Mouse (Mus musculus): ENCODE measurements around the gene Olig3. TPM values are rescaled to one million over a fixed set of nuclear protein-coding genes. Genes with fewer than 3 reads are reported as not detected.

Olig3 gene
- total and polyA plus RNA-seq, 3 experiments = not detected

DNA sequence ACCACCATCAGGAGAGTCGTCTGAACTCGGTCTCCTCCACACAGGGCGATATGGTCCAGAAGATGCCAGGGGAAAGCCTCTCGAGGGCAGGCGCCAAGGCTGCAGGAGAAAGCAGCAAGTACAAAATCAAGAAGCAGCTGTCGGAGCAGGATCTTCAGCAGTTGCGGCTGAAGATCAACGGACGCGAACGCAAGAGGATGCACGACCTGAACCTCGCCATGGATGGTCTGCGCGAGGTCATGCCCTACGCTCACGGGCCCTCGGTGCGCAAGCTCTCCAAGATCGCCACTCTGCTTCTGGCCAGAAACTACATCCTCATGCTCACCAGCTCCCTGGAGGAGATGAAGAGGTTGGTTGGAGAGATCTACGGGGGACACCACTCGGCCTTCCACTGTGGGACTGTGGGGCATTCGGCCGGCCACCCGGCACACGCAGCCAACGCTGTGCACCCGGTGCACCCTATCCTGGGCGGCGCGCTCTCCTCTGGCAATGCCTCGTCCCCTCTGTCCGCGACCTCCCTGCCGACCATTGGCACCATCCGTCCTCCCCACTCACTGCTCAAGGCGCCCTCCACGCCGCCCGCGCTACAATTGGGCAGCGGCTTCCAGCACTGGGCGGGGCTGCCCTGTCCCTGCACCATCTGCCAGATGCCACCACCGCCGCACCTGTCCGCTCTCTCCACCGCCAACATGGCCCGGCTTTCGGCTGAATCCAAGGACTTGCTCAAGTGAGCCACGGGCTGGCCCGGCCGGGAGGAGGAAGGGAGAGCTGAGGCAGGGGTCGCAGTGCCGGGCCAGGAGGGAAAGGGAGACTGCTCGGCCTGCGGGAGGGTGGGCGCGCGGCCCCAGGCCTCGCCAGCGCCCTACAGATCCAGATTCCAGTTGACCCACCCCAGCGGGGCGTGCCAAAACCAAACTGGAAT, 648 bp downstream of the Olig3 start:
- TF ChIP-seq RCOR1 (IDR thresholded peaks at IDR 0.05; ENCODE audit: low read depth, low read length) (no peak), ZMIZ1 (IDR thresholded peaks at IDR 0.05; ENCODE audit: low read depth, low read length) (no peak), CHD1 (IDR thresholded peaks at IDR 0.05; ENCODE audit: low read depth, low read length) (no peak), MAX (IDR thresholded peaks at IDR 0.05; ENCODE audit: low read length) (no peak), HCFC1 (IDR thresholded peaks at IDR 0.05; ENCODE audit: low read depth, low read length) (no peak), ZNF384 (IDR thresholded peaks at IDR 0.05; ENCODE audit: low read depth, low read length) (no peak), SIN3A (IDR thresholded peaks at IDR 0.05; ENCODE audit: low read length) (no peak), MYB (IDR thresholded peaks at IDR 0.05; ENCODE audit: low read depth, low read length) (no peak), MYC (IDR thresholded peaks at IDR 0.05; ENCODE audit: low read depth, low read length) (no peak), ELF1 (IDR thresholded peaks at IDR 0.05; ENCODE audit: low read depth, low read length) (no peak), ZC3H11A (IDR thresholded peaks at IDR 0.05; ENCODE audit: low read depth, low read length) (no peak), MEF2A (IDR thresholded peaks at IDR 0.05; ENCODE audit: extremely low read depth, insufficient replicate concordance, low read depth, low read length, poor library complexity, severe bottlenecking) (no peak), CTCF (IDR thresholded peaks at IDR 0.05 in 2 of 3, conservative IDR thresholded peaks at IDR 0.05 in 1 of 3; ENCODE audit: control insufficient read depth in 1 of 3, insufficient read depth in 1 of 3, low read depth in 2 of 3, low read length in 3 of 3, poor library complexity in 1 of 3, severe bottlenecking in 1 of 3) (no peak), POLR2A (IDR thresholded peaks at IDR 0.05; ENCODE audit: control insufficient read depth in 1 of 2, insufficient read depth in 1 of 2, low read depth in 1 of 2, low read length in 2 of 2, poor library complexity in 1 of 2) (no peak), TBP (IDR thresholded peaks at IDR 0.05; ENCODE audit: low read depth, low read length) (no peak), MXI1 (IDR thresholded peaks at IDR 0.05; ENCODE audit: low read depth, low read length) (no peak), POLR2AphosphoS2 (IDR thresholded peaks at IDR 0.05; ENCODE audit: low read length) (no peak)
- H3K4me1 ChIP-seq (ENCODE audit: control insufficient read depth in 1 of 2, insufficient read depth in 2 of 2, low read length in 2 of 2) = no peaks in the 10 kb centered on the region
- H3K9me3 ChIP-seq (replicated peaks; ENCODE audit: insufficient read depth, low read length) = no peaks in the 10 kb centered on the region
- no peaks in the 10 kb centered on the region for H3K79me2 ChIP-seq (ENCODE audit: control insufficient read depth, insufficient read depth, low read length, poor library complexity)
- no peak overlapping the region for H3K4me3 ChIP-seq (ENCODE audit: control insufficient read depth in 1 of 2, insufficient read depth in 1 of 2, low read depth in 2 of 2, low read length in 2 of 2)
- DNase-seq (ENCODE audit: low read depth, low spot score) = no peak
- H3K9ac ChIP-seq (ENCODE audit: control insufficient read depth, low read depth, low read length, poor library complexity, severe bottlenecking) = no peak overlapping the region
- H3K36me3 ChIP-seq (ENCODE audit: control insufficient read depth in 1 of 2, insufficient read depth in 2 of 2, low read length in 2 of 2) = no peaks in the 10 kb centered on the region
- H3K27me3 ChIP-seq (ENCODE audit: control insufficient read depth in 1 of 2, insufficient read depth in 2 of 2, low read length in 2 of 2) = no peaks in the 10 kb centered on the region; a peak in 1 of 4 replicates
- no peak overlapping the region for H3K27ac ChIP-seq (ENCODE audit: control insufficient read depth, low read depth, low read length)

DNA sequence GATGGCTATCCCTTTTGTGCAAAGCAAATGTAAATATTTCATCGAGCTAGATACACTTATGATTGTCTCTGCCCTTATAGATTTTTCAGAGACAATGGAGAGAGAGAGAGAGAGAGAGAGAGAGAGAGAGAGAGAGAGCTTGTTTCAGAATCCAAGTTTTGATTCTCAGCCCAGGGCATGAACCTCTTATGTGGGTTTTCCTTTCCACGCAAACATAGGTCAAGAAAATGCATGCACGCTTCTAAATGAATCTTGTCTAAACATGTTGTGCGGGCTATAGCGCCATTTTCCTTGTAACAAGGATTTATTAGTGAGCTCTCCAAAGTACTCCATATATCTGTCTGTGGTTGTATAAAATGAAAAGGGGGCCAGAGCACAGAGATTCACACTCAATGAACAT, 1.5 kb downstream of the Olig3 start:
- H3K4me3 ChIP-seq (ENCODE audit: control insufficient read depth in 1 of 2, insufficient read depth in 1 of 2, low read depth in 2 of 2, low read length in 2 of 2) = no peak overlapping the region
- no peak for TF ChIP-seq NRF1 (IDR thresholded peaks at IDR 0.05; ENCODE audit: insufficient read depth, low read depth, low read length, poor library complexity, severe bottlenecking)
- TF ChIP-seq GABPA (IDR thresholded peaks at IDR 0.05; ENCODE audit: low read depth, low read length) = no peak
- TF ChIP-seq USF1 (IDR thresholded peaks at IDR 0.05; ENCODE audit: low read depth, low read length) = no peak
- no peak for TF ChIP-seq ZC3H11A (IDR thresholded peaks at IDR 0.05; ENCODE audit: low read depth, low read length)
- TF ChIP-seq GATA1 (IDR thresholded peaks at IDR 0.05; ENCODE audit: low read depth, low read length) = no peak
- TF ChIP-seq RCOR1 (IDR thresholded peaks at IDR 0.05; ENCODE audit: low read depth, low read length) = no peak
- no peak for TF ChIP-seq E2F4 (IDR thresholded peaks at IDR 0.05; ENCODE audit: borderline replicate concordance, low read depth, low read length)
- no peak for TF ChIP-seq ETS1 (IDR thresholded peaks at IDR 0.05; ENCODE audit: low read depth, low read length)
- no peak for TF ChIP-seq MAFK (IDR thresholded peaks at IDR 0.05; ENCODE audit: borderline replicate concordance, low read depth, low read length)
- no peak for TF ChIP-seq MYB (IDR thresholded peaks at IDR 0.05; ENCODE audit: low read depth, low read length)
- no peak for TF ChIP-seq KAT2A (conservative IDR thresholded peaks at IDR 0.05; ENCODE audit: low read depth, low read length)
- TF ChIP-seq NELFE (IDR thresholded peaks at IDR 0.05; ENCODE audit: low read depth, low read length) = no peak
- no peak for TF ChIP-seq SIN3A (IDR thresholded peaks at IDR 0.05; ENCODE audit: low read length)
- TF ChIP-seq CTCF (IDR thresholded peaks at IDR 0.05 in 2 of 3, conservative IDR thresholded peaks at IDR 0.05 in 1 of 3; ENCODE audit: control insufficient read depth in 1 of 3, insufficient read depth in 1 of 3, low read depth in 2 of 3, low read length in 3 of 3, poor library complexity in 1 of 3, severe bottlenecking in 1 of 3) = no peak
- TF ChIP-seq BHLHE40 (IDR thresholded peaks at IDR 0.05; ENCODE audit: borderline replicate concordance, low read depth, low read length) = no peak
- H3K36me3 ChIP-seq (ENCODE audit: control insufficient read depth in 1 of 2, insufficient read depth in 2 of 2, low read length in 2 of 2) = no peaks in the 10 kb centered on the region
- no peak overlapping the region for H3K9ac ChIP-seq (ENCODE audit: control insufficient read depth, low read depth, low read length, poor library complexity, severe bottlenecking)
- H3K27ac ChIP-seq (ENCODE audit: control insufficient read depth, low read depth, low read length) = no peak overlapping the region
- no peaks in the 10 kb centered on the region; a peak in 1 of 4 replicates for H3K27me3 ChIP-seq (ENCODE audit: control insufficient read depth in 1 of 2, insufficient read depth in 2 of 2, low read length in 2 of 2)
- H3K4me1 ChIP-seq (ENCODE audit: control insufficient read depth in 1 of 2, insufficient read depth in 2 of 2, low read length in 2 of 2) = no peaks in the 10 kb centered on the region
- H3K79me2 ChIP-seq (ENCODE audit: control insufficient read depth, insufficient read depth, low read length, poor library complexity) = no peaks in the 10 kb centered on the region
- DNase-seq (ENCODE audit: low read depth, low spot score) = no peak
- no peaks in the 10 kb centered on the region for H3K9me3 ChIP-seq (replicated peaks; ENCODE audit: insufficient read depth, low read length)

All from MEL (cell line).